Mouse (Mus musculus): ENCODE data around the gene Wasf1.

Wasf1 gene

DNA sequence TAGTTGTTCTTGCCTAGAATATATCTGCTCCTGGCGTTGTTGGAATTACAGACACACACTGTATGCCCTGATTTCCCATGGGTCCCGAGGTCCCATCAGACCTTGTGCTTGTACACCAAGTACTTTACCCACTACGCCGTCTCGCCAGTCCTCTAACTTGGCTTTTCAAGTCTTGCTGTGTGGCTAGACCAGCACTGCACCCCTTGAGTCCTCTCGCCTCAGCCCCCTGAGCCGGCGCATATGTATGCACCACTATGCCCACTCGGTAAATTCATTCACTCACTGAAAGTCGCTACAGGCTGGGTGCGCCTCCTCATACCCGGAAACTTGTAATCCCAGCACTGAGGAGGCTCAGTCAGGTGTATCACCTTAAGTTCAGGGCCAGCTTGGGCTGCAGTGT lies 12.5 kb downstream of the Wasf1 start:
- no peak for DNase-seq (ENCODE audit: low spot score in 2 of 2)

DNA sequence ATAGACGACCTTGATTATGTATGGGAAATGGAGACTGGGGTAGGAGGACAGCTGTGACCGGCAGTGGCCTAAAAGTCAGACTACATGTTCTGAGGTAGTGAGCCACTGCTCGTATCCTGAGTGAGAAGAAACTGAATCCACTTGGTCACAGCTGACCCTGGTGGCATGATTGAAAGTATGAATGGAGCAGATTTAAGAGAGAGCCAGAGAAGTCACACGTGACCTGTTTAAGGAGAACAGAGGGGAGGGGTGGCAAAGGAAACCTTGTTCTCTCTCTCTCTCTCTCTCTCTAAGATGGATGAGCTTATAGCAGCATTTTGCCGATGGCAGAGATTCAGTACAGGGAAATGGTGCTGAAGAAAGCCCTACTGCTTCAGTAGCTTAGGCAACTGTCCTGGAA lies 13.4 kb downstream of the Wasf1 start:
- DNase-seq (ENCODE audit: low spot score in 2 of 2): no peak

DNA sequence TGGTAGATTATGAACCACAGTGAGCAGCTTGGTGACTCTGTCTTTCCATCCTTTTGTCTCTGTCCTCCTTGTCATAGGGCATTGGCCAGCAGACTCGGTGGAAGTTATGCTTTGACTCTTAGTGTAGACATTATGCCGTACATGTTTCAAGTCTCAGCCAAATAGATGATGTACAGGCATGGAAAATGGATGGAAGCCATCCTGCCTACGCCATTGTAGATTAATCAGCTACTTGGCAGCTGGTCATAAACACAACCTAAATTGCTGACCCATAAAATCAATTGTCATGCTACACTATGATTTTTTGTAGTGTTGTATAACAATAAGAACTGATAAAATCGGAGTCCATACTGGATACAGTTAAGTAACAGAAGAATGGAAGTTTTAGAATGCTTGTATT lies 18.5 kb downstream of the Wasf1 start:
- DNase-seq (ENCODE audit: low spot score in 2 of 2): no peak

DNA sequence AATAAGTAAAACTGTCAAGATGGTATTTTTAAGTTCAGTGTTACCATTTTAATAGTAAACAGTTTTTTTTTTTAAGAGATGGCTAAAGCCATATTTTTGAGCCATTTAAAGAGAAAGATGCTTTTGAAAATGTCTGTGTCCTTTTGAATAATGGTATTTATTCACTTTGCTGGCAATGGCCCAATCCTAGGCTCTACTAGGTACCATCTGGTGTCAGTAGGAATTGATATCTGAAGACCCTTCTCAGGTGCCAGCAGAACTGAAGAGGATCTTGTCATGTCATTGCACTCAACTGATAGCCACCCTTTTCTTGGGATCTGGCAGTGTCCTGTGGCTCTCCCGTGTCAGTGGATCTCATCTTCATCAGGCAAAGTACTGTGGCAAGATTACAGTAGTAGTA lies 22.9 kb downstream of the Wasf1 start:
- no peak for DNase-seq (ENCODE audit: low spot score in 2 of 2)

DNA sequence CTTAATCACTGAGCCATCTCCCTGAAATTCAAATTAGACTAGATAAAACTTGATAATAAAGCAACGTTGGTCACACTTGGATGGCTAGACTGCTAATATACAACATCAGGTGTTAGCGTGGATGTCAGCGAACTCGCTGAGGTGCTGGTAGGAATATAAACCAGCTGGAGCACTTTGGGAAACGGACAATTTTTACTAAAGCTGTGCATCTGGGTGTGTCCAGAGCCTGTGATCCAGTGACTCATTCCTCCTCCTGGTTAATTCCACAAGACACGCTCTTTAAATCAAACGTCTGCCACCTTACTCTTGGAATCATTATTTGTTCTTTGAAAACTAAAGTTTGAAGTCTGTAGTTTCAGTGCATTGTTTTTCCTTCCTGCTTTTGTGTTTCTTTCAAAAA lies 23.5 kb downstream of the Wasf1 start:
- DNase-seq (ENCODE audit: low spot score in 2 of 2): no peak

DNA sequence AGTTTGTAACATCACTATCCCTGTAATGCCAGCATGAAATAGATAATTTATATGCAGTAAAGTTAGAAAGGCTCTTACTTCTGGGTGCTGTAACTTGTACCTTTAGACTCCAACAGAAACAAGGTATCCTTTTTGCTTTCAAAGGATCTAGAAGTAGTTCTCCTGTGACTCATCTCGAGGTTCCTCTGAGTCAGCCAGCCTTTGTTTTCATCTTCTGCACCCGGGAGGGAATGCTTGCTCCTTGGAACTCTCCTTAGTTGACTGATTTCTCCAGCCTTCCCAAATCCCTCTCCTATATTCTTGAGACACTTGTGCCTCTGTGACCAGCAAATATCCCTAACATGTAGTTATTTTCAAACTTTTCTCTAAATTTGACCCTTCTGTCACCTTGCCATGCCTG lies 25.3 kb downstream of the Wasf1 start:
- no peak for DNase-seq (ENCODE audit: low spot score in 2 of 2)

DNA sequence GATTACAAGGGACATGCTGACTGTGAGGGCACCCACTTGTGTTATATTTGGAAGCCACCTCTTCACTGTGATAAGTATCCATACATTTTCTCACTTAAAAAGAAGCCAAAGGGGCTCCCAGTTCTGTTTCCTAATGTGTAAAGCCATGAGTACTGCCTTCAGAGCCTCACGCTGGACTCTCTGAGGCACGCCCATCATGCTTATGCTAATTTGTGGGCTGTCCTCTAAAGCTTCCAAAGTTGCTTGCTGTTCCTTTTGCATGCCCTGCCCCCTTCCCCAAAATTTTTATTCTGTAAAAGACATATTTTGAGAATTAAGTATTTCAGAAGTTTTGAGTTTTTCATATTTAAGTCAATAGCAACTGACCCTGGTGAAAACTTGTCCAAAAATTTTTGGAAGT lies 27.5 kb downstream of the Wasf1 start:
- DNase-seq (ENCODE audit: low spot score in 2 of 2): no peak

DNA sequence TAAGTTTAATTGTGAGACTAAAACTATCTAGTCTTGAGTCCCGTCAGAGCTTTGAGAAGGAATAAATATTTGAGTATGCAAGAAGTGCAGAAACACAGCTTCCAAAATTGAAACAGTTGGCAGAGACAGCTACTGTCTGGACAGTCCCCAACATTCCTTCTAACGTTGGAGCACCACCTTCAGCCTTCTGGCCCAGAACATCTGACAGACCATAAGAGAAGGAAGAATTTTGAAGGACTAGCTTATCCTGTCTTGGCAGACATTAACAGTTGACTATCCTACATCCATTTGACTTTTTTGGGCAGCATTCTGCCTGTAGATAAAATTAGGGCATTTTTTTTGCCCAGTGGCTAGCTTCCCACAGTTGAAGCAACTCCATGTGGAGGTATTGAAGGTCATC lies 32.0 kb downstream of the Wasf1 start:
- DNase-seq (ENCODE audit: low spot score in 2 of 2): no peak

DNA sequence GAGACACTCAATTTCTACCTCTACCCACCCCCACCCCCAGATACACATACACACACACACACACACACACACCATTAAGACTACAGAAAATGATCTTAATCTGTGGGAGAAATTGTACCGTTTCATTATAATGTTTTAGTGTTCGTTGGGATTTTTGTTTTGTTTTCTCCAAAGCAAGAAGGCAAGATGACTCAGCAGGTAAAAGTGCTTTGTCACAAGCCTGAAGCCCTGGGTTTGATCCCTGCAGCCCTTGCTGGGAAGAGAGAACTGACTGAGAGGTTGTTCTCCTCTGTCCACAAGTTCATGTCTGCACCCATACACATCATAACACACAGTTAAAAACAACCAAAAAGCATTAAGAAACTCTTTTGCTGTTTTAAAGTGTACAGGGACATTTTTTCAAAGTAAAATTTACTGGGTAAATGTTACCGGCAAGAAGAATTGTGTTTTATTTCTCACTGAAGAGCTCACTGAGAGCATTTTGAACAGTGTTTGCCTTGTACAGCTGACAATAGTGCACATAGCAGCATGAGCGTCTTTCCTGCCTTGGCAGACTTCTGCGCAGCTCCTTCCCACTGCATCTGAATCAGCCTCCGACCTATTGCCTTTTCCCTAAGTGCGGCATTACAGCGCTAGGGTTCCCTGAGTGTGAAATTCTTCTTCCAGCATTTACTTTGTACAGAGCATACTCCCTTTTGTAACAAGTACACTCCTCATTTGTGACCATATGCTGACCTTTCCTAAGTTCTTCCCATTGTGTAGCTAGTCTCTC lies 35.6 kb downstream of the Wasf1 start:
- no peak for DNase-seq (ENCODE audit: low spot score in 2 of 2)

DNA sequence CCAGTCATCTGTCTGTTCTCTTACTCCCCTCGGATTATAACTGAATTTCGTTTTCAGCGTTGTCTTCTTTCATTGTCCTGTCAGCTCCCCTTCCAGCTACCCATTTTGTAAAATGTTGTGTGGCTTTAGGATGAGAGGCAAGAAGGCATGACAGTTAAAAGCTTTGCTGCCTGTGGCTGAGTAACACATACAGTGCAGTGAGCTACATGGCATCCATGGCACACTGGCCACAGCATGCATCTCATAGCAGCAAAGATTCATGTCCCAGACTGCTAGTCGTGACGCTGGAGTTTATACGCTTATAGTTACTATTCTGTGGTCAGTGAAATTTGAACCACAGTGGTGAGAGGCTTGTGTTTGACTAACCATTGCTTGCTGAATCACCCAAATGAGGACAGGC lies 36.2 kb downstream of the Wasf1 start:
- DNase-seq (ENCODE audit: low spot score in 2 of 2): no peak

DNA sequence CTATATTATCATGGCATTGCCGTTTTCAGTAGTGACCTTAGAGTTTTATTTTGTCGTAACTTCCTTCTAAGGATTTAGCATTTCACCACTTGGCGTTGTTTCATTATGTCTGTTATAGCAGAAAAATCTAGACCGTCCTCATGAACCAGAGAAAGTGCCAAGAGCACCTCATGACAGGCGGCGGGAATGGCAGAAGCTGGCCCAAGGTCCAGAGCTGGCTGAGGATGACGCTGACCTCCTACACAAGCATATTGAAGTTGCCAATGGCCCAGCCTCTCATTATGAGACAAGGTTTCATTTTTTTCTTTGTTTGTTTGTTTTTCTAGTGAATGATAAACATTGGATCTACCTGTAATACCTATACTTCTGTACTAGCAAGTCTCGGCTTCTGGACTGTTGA lies 49.7 kb downstream of the Wasf1 start:
- no peak for DNase-seq (ENCODE audit: low spot score in 2 of 2)

DNA sequence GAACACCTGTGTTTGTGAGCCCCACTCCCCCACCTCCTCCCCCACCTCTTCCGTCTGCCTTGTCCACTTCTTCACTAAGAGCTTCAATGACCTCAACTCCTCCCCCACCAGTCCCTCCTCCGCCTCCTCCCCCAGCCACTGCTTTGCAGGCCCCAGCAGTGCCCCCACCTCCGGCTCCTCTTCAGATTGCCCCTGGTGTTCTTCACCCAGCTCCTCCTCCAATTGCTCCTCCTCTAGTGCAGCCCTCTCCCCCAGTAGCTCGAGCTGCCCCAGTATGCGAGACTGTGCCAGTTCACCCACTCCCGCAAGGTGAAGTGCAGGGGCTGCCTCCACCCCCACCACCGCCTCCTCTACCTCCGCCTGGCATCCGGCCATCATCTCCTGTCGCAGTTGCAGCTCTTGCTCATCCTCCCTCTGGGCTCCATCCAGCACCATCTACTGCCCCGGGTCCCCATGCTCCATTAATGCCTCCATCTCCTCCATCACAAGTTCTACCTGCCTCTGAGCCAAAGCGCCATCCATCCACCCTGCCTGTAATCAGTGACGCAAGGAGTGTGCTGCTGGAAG lies 53.0 kb downstream of the Wasf1 start:
- DNase-seq (ENCODE audit: low spot score in 2 of 2): no peak

DNA sequence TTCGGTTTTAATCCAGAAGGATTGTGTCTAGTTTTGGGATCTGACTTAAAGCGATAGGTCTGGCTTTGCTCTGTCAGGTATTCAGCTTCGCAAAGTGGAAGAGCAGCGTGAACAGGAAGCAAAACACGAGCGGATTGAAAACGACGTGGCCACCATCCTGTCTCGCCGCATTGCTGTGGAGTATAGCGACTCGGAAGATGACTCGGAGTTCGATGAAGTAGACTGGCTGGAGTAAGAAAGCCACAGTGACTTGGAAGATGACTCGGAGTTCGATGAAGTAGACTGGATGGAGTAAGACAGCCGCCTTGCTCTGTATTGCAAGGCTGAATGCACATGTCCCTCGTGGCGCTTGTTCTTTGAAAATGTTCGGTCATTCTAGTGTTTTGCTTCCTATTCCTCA lies 54.3 kb downstream of the Wasf1 start:
- DNase-seq (ENCODE audit: low spot score in 2 of 2): no peak

DNA sequence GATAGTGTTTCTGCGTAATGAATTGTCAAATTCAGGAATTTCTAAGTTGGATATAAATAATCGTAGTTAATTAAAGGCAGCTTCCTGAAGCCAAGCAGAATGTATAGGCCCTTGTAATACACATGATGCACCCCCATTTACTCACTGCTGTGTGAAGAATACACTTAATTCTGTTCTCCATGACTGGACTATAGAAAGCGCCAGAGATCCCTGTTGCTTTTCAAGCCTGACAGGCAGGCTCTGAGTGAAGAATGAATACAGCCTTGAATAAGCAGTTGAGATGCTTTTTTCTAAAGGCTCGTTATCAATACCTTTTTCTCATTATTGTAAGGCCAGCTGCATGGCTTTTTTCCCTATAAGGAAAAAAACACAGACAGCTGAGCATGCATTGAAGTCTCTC lies 59.4 kb downstream of the Wasf1 start:
- DNase-seq (ENCODE audit: low spot score in 2 of 2): no peak

DNA sequence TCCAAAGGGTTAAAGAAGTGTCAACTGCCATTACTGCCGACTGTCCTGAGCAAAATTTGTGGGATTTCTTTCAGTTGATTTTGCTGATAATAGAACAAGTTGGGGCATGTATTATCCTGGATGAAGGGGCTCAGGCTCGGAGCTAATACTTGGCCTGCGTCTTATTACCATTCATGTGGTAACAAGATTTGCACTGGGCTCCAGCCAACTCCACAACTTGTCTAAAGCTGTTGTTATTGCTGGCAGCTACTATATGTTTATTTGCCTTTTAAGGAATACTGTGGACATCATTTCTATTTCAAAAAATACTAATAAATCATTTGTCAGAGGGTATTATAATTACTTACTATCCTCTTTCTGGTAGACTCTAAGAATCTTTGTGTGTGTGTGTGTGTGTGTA lies 66.9 kb downstream of the Wasf1 start:
- DNase-seq (ENCODE audit: low spot score in 2 of 2): no peak

DNA sequence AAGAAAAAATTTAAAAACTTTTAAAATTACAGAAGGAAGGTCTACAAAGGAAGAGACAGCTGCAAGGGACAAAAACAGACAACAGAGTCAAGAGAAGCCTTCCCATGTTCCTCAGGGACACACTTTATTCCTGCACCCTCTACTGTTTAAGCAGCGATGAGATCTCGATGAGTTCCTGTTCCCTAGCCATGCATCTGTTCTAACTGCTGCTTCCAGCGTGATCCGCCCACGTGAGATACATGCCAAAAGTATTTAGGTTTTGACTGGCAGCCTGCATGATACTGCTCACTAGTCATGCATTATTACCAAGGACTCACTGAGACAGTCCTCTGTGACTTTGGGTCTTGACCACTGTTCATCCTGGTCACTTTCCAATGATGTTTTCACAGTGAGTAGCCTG lies 72.9 kb downstream of the Wasf1 start:
- DNase-seq (ENCODE audit: low spot score in 2 of 2): no peak

DNA sequence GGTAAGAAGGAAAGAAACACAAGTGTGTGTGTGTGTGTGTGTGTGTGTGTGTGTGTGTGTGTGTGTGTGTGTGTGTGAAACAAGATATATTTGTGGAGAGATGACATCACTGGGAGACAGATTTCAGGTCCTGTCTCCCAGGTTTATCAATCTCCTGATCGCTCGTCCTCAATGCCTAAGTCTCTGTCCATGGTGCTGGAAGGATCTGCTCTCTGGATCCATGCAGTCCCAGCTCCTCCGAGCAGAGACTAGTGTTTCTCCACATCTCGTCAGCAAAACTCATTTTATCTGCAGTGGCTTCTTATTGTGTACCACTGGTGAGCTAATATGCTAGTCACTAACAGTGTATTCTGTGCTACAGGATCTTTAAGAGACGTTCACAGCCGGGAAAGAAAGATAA lies 78.1 kb downstream of the Wasf1 start:
- no peak for DNase-seq (ENCODE audit: low spot score in 2 of 2)

DNA sequence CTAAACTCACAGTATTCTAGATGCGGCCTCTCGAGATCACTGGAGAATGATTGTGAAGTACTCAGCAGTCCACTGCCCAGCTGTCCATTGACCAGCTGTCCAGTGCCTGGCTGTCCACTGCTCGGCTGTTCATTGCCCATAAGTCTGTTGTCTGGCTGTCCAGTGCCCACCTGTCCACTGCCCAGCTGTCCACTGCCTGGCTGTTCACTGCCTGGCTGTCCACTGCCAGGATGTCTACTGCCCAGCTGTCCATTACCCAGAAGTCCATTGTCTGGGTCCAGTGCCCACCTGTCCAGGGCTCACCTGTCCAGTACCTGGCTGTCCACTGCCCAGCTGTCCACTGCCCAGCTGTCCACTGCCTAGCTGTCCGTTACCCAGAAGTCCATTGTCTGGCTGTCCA lies 78.7 kb downstream of the Wasf1 start:
- DNase-seq (ENCODE audit: low spot score in 2 of 2): no peak

DNA sequence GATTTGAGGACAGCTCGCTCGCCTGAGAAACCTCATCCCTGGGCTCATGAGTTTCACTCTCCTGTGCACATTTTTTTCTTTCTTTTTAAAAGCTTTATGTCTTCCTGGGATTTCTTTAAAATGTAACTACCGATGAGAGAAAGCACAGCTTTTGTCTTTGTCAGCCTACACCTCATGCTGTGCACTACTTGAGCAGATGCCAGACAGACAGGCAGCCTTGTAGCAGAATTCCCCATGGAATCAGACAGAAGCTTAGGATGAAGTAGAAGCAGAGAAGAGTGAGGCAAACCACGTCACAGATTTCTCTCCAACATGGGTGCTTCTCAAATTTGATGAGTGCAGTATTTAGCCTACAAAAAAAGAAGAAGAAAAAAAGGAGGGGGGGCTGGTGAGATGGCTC lies 81.3 kb downstream of the Wasf1 start:
- DNase-seq (ENCODE audit: low spot score in 2 of 2): peak in 1 of 2 experiments; percentile 33

DNA sequence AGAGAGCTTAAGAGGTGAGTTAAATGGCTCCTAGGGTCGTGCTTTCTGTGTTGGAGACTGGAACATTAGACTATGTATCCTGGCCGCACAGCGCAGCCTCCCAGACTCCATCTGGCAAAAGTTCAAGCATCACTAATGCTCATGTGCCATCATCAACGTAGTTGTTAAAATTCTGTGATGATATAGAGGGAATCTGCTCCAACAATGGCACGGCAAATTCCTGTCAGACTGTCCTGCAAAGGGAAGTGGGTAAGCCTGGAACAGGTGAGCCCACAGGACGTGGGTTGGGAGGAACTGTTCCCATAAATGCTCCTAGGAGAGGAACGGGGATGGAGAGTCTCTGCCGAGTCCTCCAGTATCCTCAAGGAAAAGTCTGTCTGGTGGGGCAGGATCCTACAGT lies 85.3 kb downstream of the Wasf1 start:
- no peak for DNase-seq (ENCODE audit: low spot score in 2 of 2)

DNA sequence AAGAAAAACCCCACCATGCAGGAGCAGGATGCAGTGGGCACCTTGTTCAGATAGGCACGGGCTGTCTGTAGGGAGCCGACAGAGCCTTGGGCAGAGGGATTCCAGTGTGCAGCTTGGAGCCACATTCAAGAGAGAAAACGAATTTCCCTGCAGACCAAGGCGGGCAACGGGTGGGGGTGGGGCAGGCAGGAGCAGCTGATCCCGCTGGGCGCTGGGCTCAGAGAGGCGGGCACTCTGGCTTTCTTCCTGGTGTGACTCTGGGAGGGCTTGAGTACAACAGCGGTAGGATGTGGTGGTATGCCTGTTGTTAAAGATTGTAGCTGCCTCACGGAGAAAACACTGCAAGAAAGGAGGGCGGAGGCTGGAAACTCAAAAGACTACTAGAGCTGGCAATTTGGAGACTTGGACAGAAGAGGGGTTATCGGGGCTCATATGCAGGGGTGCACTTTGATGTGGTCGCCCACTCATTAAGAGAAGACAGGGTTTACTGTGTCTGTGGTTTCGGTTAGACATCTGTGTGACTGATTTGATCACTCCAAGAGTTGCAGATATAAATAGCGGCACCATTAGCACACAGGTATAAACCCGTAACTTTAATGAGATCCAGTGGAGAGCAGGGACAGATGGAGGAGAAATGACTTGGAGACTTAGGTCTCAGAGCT lies 86.2 kb downstream of the Wasf1 start:
- peak in 1 of 2 experiments; percentile 69 for DNase-seq (ENCODE audit: low spot score in 2 of 2)

DNA sequence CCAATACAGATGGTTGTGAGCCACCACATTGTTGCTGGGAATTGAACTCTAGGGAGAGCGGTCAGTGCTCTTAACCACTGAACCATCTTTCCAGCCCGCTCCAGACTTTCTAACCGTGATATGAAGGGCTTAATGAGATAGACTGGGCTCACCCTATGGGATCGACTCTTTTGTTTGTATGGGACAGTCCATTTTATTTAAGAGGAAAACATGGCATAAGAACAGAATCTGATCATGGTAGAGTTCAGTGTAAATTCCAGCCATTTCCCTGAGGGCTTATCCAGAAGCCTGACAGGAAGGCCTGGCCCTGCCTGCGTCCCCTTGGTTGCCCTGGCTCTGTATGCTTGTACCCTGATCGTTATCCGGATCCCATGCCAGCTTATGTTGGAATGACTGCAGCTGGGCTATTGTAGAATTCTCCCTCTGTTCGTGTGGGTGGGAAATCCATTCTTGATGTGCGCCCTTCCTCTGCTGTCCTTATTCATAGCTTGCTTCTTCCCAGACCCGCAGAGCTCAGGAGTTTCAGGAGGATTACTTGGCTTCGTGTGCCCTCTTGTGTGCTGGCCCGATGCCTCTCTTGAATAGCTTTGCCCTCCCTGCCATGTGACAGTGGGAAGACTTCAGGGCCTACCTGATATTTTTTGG lies 87.4 kb downstream of the Wasf1 start:
- DNase-seq (ENCODE audit: low spot score in 2 of 2): no peak

DNA sequence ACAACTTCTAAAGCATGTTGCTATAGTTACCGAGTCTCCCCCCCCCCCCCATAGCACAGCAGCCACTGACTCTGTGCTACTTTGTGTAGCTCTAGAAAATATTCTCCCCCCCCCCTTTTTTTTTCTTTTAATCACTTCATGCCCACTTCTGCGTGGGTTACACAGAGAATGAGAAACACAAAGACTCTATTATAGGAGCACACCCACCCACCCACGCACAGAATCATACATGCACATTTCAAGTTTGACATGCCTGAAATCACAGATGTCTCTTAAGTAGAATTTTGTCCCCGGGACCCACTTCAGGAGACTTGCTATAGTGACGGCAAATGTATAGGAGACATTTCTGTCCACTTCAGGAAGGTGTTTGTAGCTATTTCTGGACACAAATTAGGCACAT lies 88.0 kb downstream of the Wasf1 start:
- no peak for DNase-seq (ENCODE audit: low spot score in 2 of 2)

All from cerebellum, postnatal 4 days (tissue).